Mouse (Mus musculus) thymus, adult 2 months (tissue): ENCODE measurements around the gene Dhdds.

Experiments
- CTCF ChIP-seq: fragments of 200-500 bp; IDR thresholded peaks from 2 replicates; pipeline ENCODE4 v1.5.1; 2012; ENCODE audit warnings: mild to moderate bottlenecking, control low read depth, low read length, moderate library complexity, borderline replicate concordance; ENCODE audit not compliant: control insufficient read depth, poor library complexity, insufficient read depth; ENCODE audit errors: extremely low read depth
- POLR2A ChIP-seq: fragments of 200-500 bp; IDR thresholded peaks from 2 replicates; pipeline ENCODE4 v1.6.1; 2012; ENCODE audit warnings: mild to moderate bottlenecking, low read length, control low read depth, moderate library complexity; ENCODE audit not compliant: control insufficient read depth, poor library complexity, insufficient read depth; ENCODE audit errors: extremely low read depth

GRCm38 (mm10) chr4:133958884-133959283, 41.8 kb downstream of the Dhdds start:
- TF ChIP-seq CTCF (no peak), POLR2A (no peak)
